Comparison of ENCODE assay signal across 8 mouse cellular contexts in the genomic region with DNA sequence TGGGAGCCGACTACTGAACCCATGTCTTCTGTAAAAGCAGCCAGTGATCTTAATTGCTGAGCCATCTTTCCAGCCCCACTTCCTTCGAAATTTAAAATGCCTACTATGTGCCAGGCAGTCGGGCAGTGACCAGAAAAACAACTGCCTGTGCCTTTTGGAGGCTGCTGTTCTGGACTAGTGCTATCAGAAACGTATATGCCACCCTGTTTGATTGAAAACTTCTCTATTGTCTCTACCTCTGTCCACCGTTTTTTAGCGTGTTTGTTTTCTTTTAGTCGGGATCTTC. TPM values are rescaled to one million over a fixed set of nuclear protein-coding genes. Genes with fewer than 3 reads are reported as not detected.
A peak's percentile ranks its signal among the peaks of the same experiment; 100 is the strongest.
DNase-seq lines count a peak whose midpoint lies in the region; ATAC-seq and TF ChIP-seq lines count a peak whose summit lies in the region.

No protein-coding gene starts in this region.

- peak overlapping the region; percentile 96 for H3K4me3 ChIP-seq in lung, embryonic 14.5 days (ENCODE audit: low read depth, low read length)
- peak overlapping the region; percentile 96 for H3K4me3 ChIP-seq in embryonic facial prominence, embryonic 15.5 days (replicated peaks)
- H3K4me3 ChIP-seq in intestine, embryonic 16.5 days (ENCODE audit: low read length): peak overlapping the region; percentile 97
- H3K4me3 ChIP-seq in neural tube, embryonic 13.5 days: peak overlapping the region; percentile 99

- no peaks in the 10 kb centered on the region for H3K9me3 ChIP-seq in lung, embryonic 14.5 days (ENCODE audit: low read depth, low read length)
- H3K9me3 ChIP-seq in embryonic facial prominence, embryonic 15.5 days (replicated peaks): no peaks in the 10 kb centered on the region
- H3K9me3 ChIP-seq in intestine, embryonic 16.5 days (ENCODE audit: control insufficient read depth, low read length): no peaks in the 10 kb centered on the region
- H3K9me3 ChIP-seq in neural tube, embryonic 13.5 days: no peaks in the 10 kb centered on the region

- peak overlapping the region; percentile 70 for H3K4me2 ChIP-seq in lung, embryonic 14.5 days
- peak overlapping the region; percentile 71 for H3K4me2 ChIP-seq in embryonic facial prominence, embryonic 15.5 days (replicated peaks)
- H3K4me2 ChIP-seq in intestine, embryonic 16.5 days (ENCODE audit: low read depth, low read length): peak overlapping the region; percentile 55
- peak overlapping the region; percentile 75 for H3K4me2 ChIP-seq in neural tube, embryonic 13.5 days

- peak overlapping the region; percentile 83; the same call in 1 of the 2 replicates for H3K27ac ChIP-seq in lung, embryonic 14.5 days (ENCODE audit: low read depth)
- peak overlapping the region; percentile 91; the same call in 1 of the 2 replicates for H3K27ac ChIP-seq in embryonic facial prominence, embryonic 15.5 days (replicated peaks)
- peak overlapping the region; percentile 90 for H3K27ac ChIP-seq in intestine, embryonic 16.5 days (ENCODE audit: low read length)
- peak overlapping the region; percentile 91 for H3K27ac ChIP-seq in neural tube, embryonic 13.5 days (replicated peaks)

- WGBS in lung, embryonic 14.5 days: 31% methylated on average over 7 of the region's 7 CpGs
- WGBS in embryonic facial prominence, embryonic 15.5 days: 40% methylated on average over 7 of the region's 7 CpGs
- WGBS in intestine, embryonic 16.5 days: 37% methylated on average over 7 of the region's 7 CpGs
- 42% methylated on average over 7 of the region's 7 CpGs for WGBS in neural tube, embryonic 13.5 days

- peaks cover 7% of the 10 kb centered on the region for H3K4me1 ChIP-seq in lung, embryonic 14.5 days (ENCODE audit: insufficient read depth)
- peaks cover 31% of the 10 kb centered on the region for H3K4me1 ChIP-seq in embryonic facial prominence, embryonic 15.5 days
- H3K4me1 ChIP-seq in intestine, embryonic 16.5 days (ENCODE audit: control insufficient read depth, insufficient read depth, low read length): peaks cover 24% of the 10 kb centered on the region
- peaks cover 47% of the 10 kb centered on the region for H3K4me1 ChIP-seq in neural tube, embryonic 13.5 days (replicated peaks)

- no peak for DNase-seq in lung, embryonic 14.5 days
- DNase-seq in lung, postnatal 14 days: no peak
- no peak for DNase-seq in cerebellum, postnatal 25 days
- no peak for DNase-seq in cerebellum, postnatal 10 days
- no peak for DNase-seq in cerebellum, adult 9-11 months

- H3K9ac ChIP-seq in lung, embryonic 14.5 days: peak overlapping the region; percentile 98
- H3K9ac ChIP-seq in embryonic facial prominence, embryonic 15.5 days: peak overlapping the region; percentile 65
- H3K9ac ChIP-seq in intestine, embryonic 16.5 days (ENCODE audit: low read depth, low read length): peak overlapping the region; percentile 98
- peak overlapping the region; percentile 99 for H3K9ac ChIP-seq in neural tube, embryonic 13.5 days

- peaks cover 48% of the 10 kb centered on the region for H3K36me3 ChIP-seq in lung, embryonic 14.5 days (ENCODE audit: insufficient read depth)
- H3K36me3 ChIP-seq in embryonic facial prominence, embryonic 15.5 days: peaks cover 44% of the 10 kb centered on the region
- H3K36me3 ChIP-seq in intestine, embryonic 16.5 days (ENCODE audit: control insufficient read depth, insufficient read depth, low read length): peaks cover 12% of the 10 kb centered on the region
- peaks cover 43% of the 10 kb centered on the region for H3K36me3 ChIP-seq in neural tube, embryonic 13.5 days

- no peak for TF ChIP-seq CTCF in lung, embryonic 14.5 days (IDR thresholded peaks at IDR 0.05; ENCODE audit: low read depth)

- no peak for ATAC-seq in lung, embryonic 14.5 days (ENCODE audit: insufficient read depth)
- ATAC-seq in embryonic facial prominence, embryonic 15.5 days (ENCODE audit: insufficient number of reproducible peaks, low FRiP score, low TSS enrichment, low read depth): no peak
- no peak for ATAC-seq in intestine, embryonic 16.5 days
- ATAC-seq in neural tube, embryonic 13.5 days (ENCODE audit: low read depth): no peak

- no peaks in the 10 kb centered on the region for H3K27me3 ChIP-seq in lung, embryonic 14.5 days (ENCODE audit: insufficient read depth, low read length)
- H3K27me3 ChIP-seq in embryonic facial prominence, embryonic 15.5 days: no peaks in the 10 kb centered on the region
- H3K27me3 ChIP-seq in intestine, embryonic 16.5 days (replicated peaks; ENCODE audit: control insufficient read depth, insufficient read depth, low read length): no peaks in the 10 kb centered on the region
- no peaks in the 10 kb centered on the region for H3K27me3 ChIP-seq in neural tube, embryonic 13.5 days

RNA-seq across cellular contexts. Expression of gene Elavl1, which starts 0.5 kb away (rescaled TPM):
- 307 and 319 TPM in 2 replicates for polyA plus RNA-seq in lung, embryonic 14.5 days (2014; fragmentation: Nextera tagmentation; extraction: Ambion mirVana)
- polyA plus RNA-seq in embryonic facial prominence, embryonic 15.5 days (2015; fragmentation: Nextera tagmentation; extraction: Ambion mirVana): 209 and 213 TPM in 2 replicates
- polyA plus RNA-seq in intestine, embryonic 16.5 days (2015; fragmentation: Nextera tagmentation; extraction: Ambion mirVana): 162 and 177 TPM in 2 replicates
- 119 and 139 TPM in 2 replicates for polyA plus RNA-seq in neural tube, embryonic 13.5 days (2015; fragmentation: Nextera tagmentation; extraction: Ambion mirVana)

RNA-seq across cellular contexts. Expression of gene Ccl25, which starts 0.7 kb away (rescaled TPM):
- 16.2 and 16.4 TPM in 2 replicates for polyA plus RNA-seq in lung, embryonic 14.5 days (2014; fragmentation: Nextera tagmentation; extraction: Ambion mirVana)
- 14.8 and 16.8 TPM in 2 replicates for polyA plus RNA-seq in embryonic facial prominence, embryonic 15.5 days (2015; fragmentation: Nextera tagmentation; extraction: Ambion mirVana)
- polyA plus RNA-seq in intestine, embryonic 16.5 days (2015; fragmentation: Nextera tagmentation; extraction: Ambion mirVana): 142 and 168 TPM in 2 replicates
- polyA plus RNA-seq in neural tube, embryonic 13.5 days (2015; fragmentation: Nextera tagmentation; extraction: Ambion mirVana): 20.7 and 21.3 TPM in 2 replicates

RNA-seq across cellular contexts. Expression of gene Timm44, which starts 50.0 kb away (rescaled TPM):
- polyA plus RNA-seq in lung, embryonic 14.5 days (2014; fragmentation: Nextera tagmentation; extraction: Ambion mirVana): 74.9 and 77.0 TPM in 2 replicates
- 56.7 and 62.4 TPM in 2 replicates for polyA plus RNA-seq in embryonic facial prominence, embryonic 15.5 days (2015; fragmentation: Nextera tagmentation; extraction: Ambion mirVana)
- 73.5 and 74.6 TPM in 2 replicates for polyA plus RNA-seq in intestine, embryonic 16.5 days (2015; fragmentation: Nextera tagmentation; extraction: Ambion mirVana)
- polyA plus RNA-seq in neural tube, embryonic 13.5 days (2015; fragmentation: Nextera tagmentation; extraction: Ambion mirVana): 38.3 and 39.3 TPM in 2 replicates
